Mouse (Mus musculus) ES-E14 (cell line): ENCODE results near the gene F11r. TPM values are rescaled to one million over a fixed set of nuclear protein-coding genes. Genes with fewer than 3 reads are reported as not detected.

Source experiments
- DNase-seq: peaks from one replicate; pipeline ENCODE4 v3.0.0-alpha.2; 2013; ENCODE audit warnings: low read depth, low spot score
- H3K27ac ChIP-seq: 2 replicates; pipeline ENCODE4 v1.5.1; 2012; ENCODE audit warnings: low read depth, mild to moderate bottlenecking, low read length, moderate library complexity, mixed read lengths; ENCODE audit not compliant: poor library complexity, insufficient read depth, severe bottlenecking
- H3K36me3 ChIP-seq: 2 replicates; pipeline ENCODE4 v1.6.1; 2012; ENCODE audit warnings: mild to moderate bottlenecking, low read length, moderate library complexity, mixed read lengths; ENCODE audit not compliant: control insufficient read depth, poor library complexity, insufficient read depth, severe bottlenecking
- H3K4me1 ChIP-seq, 2 experiments: fragments of 150-350 bp in 1 of 2; sonication (generic) in 1 of 2; 2 replicates each; pipeline ENCODE4 v1.6.1; 2012; ENCODE audit warnings: low read length in 2 of 2, mild to moderate bottlenecking in 1 of 2, mixed read lengths in 1 of 2; ENCODE audit not compliant: control insufficient read depth in 2 of 2, insufficient read depth in 2 of 2, poor library complexity in 1 of 2
- H3K4me3 ChIP-seq, 2 experiments: fragments of 150-350 bp in 1 of 2; sonication (generic) in 1 of 2; 2 replicates each; pipeline ENCODE4 v1.5.1; 2012; ENCODE audit warnings: low read length in 2 of 2, low read depth in 1 of 2, mild to moderate bottlenecking in 1 of 2, mixed read lengths in 1 of 2; ENCODE audit not compliant: insufficient read depth in 1 of 2, poor library complexity in 1 of 2, severe bottlenecking in 1 of 2
- H3K9ac ChIP-seq: 2 replicates; pipeline ENCODE4 v1.6.1; 2012; ENCODE audit warnings: low read depth, mild to moderate bottlenecking, low read length, mixed read lengths; ENCODE audit not compliant: poor library complexity, insufficient read depth, severe bottlenecking
- H3K9me3 ChIP-seq: fragments of 150-350 bp; sonication (generic); 2 replicates; pipeline ENCODE4 v1.6.1; 2012; ENCODE audit warnings: low read depth, mild to moderate bottlenecking, low read length; ENCODE audit not compliant: control insufficient read depth, insufficient read depth
- CHD2 ChIP-seq: IDR thresholded peaks from 2 replicates; pipeline ENCODE4 v1.6.1; 2014; ENCODE audit warnings: mild to moderate bottlenecking, low read depth, low read length, inconsistent platforms
- HCFC1 ChIP-seq: IDR thresholded peaks from 2 replicates; pipeline ENCODE4 v1.6.1; 2012; ENCODE audit warnings: low read length, inconsistent platforms, borderline replicate concordance; ENCODE audit not compliant: insufficient read depth
- MAFK ChIP-seq: IDR thresholded peaks from 2 replicates; pipeline ENCODE4 v1.6.1; 2014; ENCODE audit warnings: mild to moderate bottlenecking, low read depth, low read length, inconsistent platforms; ENCODE audit not compliant: insufficient read depth
- ZC3H11A ChIP-seq: IDR thresholded peaks from 2 replicates; pipeline ENCODE4 v1.6.1; 2012; ENCODE audit warnings: low read depth, mild to moderate bottlenecking, inconsistent platforms, low read length, borderline replicate concordance
- ZNF384 ChIP-seq: IDR thresholded peaks from 2 replicates; pipeline ENCODE4 v1.6.1; 2012; ENCODE audit warnings: low read depth, low read length, inconsistent platforms
- in situ Hi-C, 2 experiments: fragments of 600-800 bp; cut with MboI; formaldehyde crosslinking; loops; one replicate each; pipeline ENCODE4 v1.15.1; 2025; ENCODE audit warnings: low sequenced_read_pairs in 2 of 2, inconsistent platforms in 1 of 2; ENCODE audit not compliant: unreplicated experiment in 2 of 2
- total RNA-seq: library from RNA; depleted of rRNA; stranded (reverse); fragments of 300-350 nt; gene quantifications from 2 replicates; pipeline ENCODE4 v1.2.3, GENCODE M21; 2012

The F11r gene
- total RNA-seq, 1 experiment = 74.9 TPM

DNA sequence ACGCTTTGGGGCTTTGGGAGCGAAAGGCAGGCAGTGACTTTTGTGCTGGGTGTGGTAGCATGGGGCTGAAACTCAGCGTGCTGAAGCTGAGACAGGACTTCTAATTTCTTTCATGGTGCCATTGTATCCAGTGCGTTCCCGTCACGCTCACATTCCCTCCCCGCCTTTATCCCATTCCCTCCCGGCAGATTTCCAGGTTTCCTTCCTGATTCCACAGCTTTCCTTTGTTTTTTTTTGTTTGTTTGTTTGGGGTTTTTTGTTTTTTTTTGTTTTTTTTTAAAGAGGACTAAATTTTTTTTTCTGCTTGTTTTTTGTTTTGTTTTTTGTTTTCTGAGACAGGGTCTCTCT is 5.1 kb downstream of the F11r start:
- TF ChIP-seq ZC3H11A = no peak
- no peak for TF ChIP-seq ZNF384
- TF ChIP-seq HCFC1 = no peak
- TF ChIP-seq CHD2 = no peak
- no peak for TF ChIP-seq MAFK
- Histone ChIP-seq H3K4me1 (peaks cover 7 to 20% of the 10 kb centered on the region in 2 experiments; a peak in 3 of 4 replicates), H3K9me3 (no peaks in the 10 kb centered on the region), H3K4me3 (no peak overlapping the region), H3K9ac (no peak overlapping the region; the same call in 1 of the 2 replicates), H3K27ac (no peak overlapping the region), H3K36me3 (no peaks in the 10 kb centered on the region; the same call in 1 of the 2 replicates)
- DNase-seq = no peak
- in situ Hi-C loops = no loop called here

DNA sequence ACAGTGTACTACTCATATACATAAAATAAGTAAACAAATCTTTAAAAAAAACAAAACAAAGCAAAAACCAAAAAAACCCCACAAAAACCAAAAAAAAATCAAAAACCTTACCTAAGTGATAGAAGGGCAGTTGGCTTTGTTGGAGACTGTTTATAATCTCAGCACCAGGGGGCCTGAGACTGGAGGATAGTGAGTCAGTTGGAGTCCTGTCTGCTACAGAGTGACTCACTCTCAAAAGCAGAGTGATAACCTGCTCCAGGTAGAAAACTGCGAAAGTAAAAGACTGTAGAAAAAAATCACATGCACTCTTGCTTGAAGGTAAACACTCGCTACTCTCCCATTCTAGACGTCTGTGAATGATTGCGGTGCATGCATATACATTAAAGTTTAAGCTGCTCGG is 7.7 kb downstream of the F11r start:
- DNase-seq = no peak
- in situ Hi-C loops = no loop called here
- no peak for TF ChIP-seq CHD2
- no peak for TF ChIP-seq ZC3H11A
- no peak for TF ChIP-seq HCFC1
- no peak for TF ChIP-seq MAFK
- no peak for TF ChIP-seq ZNF384
- no peak overlapping the region for H3K4me3 ChIP-seq
- peaks cover 0 to 15% of the 10 kb centered on the region in 2 experiments; a peak in 2 of 4 replicates for H3K4me1 ChIP-seq
- H3K27ac ChIP-seq = no peak overlapping the region
- no peaks in the 10 kb centered on the region for H3K9me3 ChIP-seq
- no peaks in the 10 kb centered on the region; the same call in 1 of the 2 replicates for H3K36me3 ChIP-seq
- no peak overlapping the region for H3K9ac ChIP-seq

DNA sequence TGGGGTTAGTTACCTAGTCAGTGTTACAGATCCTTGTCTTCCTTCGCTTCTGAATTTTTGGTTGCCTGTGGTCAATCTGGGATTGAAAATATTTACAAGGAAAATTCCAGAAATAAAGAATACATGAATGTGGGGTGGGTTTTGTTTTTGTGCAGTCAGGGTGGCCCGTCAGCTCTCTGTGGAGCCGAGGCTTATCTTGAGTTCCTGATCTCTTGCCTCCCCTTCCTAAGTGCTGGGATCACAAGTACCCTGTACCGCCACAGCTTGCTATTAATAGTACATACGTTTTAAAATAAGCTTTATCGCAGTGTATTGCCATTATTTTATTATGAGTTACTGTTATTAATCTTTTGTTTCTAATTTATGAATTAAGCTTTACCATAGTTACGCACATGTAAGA is 9.5 kb downstream of the F11r start:
- Histone ChIP-seq H3K4me1 (peaks cover 0 to 8% of the 10 kb centered on the region in 2 experiments; a peak in 1 of 4 replicates), H3K4me3 (no peak overlapping the region), H3K27ac (no peak overlapping the region), H3K9me3 (no peaks in the 10 kb centered on the region), H3K9ac (no peak overlapping the region), H3K36me3 (no peaks in the 10 kb centered on the region; the same call in 1 of the 2 replicates)
- TF ChIP-seq CHD2 (no peak), ZNF384 (no peak), ZC3H11A (no peak), HCFC1 (no peak), MAFK (no peak)
- DNase-seq = no peak
- in situ Hi-C loops = no loop called here

- Histone ChIP-seq H3K4me1 (peaks cover 2 to 11% of the 10 kb centered on the region in 2 experiments; a peak in 3 of 4 replicates), H3K9me3 (no peaks in the 10 kb centered on the region), H3K36me3 (no peaks in the 10 kb centered on the region; the same call in 1 of the 2 replicates), H3K9ac (peak overlapping the region; percentile 18; the same call in 1 of the 2 replicates), H3K4me3 (no peak overlapping the region), H3K27ac (no peak overlapping the region)
- TF ChIP-seq HCFC1 (no peak), ZNF384 (no peak), ZC3H11A (no peak), CHD2 (no peak), MAFK (no peak)
- in situ Hi-C loops = no loop called here
- no peak for DNase-seq
These were observed 10.4 kb downstream of the F11r start for GRCm38 (mm10) chr1:171447692-171448091.

GRCm38 (mm10) chr1:171450062-171450461 is 12.7 kb downstream of the F11r start:
- TF ChIP-seq HCFC1 (no peak), ZNF384 (no peak)
- no peak overlapping the region for H3K9ac ChIP-seq
- H3K36me3 ChIP-seq = peaks cover 2% of the 10 kb centered on the region; the same call in 1 of the 2 replicates
- no peaks in the 10 kb centered on the region for H3K9me3 ChIP-seq
- no peak overlapping the region for H3K4me3 ChIP-seq
- no peak for DNase-seq
- H3K27ac ChIP-seq = no peak overlapping the region
- in situ Hi-C loops = no loop called here
- H3K4me1 ChIP-seq = peaks cover 2 to 8% of the 10 kb centered on the region in 2 experiments; a peak in 3 of 4 replicates
